Mouse (Mus musculus) ES-Bruce4 (cell line): ENCODE measurements around the gene Tlr2.

Experiments used
- CTCF ChIP-seq: IDR thresholded peaks from one replicate; pipeline ENCODE4 v1.8.1; 2011; ENCODE audit warnings: low read depth, low read length
- EP300 ChIP-seq: IDR thresholded peaks from 2 replicates; pipeline ENCODE4 v1.6.1; 2011; ENCODE audit warnings: low read depth, low read length; ENCODE audit not compliant: insufficient read depth
- POLR2A ChIP-seq: IDR thresholded peaks from one replicate; pipeline ENCODE4 v1.8.1; 2011; ENCODE audit warnings: low read length; ENCODE audit not compliant: insufficient read depth

DNA sequence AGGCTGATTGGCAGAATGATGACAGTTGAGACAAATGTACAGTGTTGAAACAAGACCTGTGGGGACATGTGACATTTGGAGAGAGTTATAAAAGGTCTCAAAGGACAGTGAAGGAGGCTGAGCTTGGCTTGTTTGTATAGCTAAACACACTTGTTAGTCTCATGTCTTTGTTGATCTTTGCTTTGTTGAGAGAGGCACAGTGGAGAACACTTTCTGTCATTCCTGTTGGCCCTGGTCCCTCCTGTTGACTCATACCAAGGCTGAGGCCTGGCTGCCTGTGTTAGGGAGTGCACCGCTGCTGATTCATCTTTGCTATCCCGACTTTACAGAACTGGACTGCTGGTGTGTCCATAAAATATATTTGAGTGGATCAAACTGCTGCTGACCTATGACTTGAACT is 23.6 kb upstream of the Tlr2 start:
- TF ChIP-seq CTCF (no peak), POLR2A (no peak), EP300 (no peak)
